Mouse (Mus musculus) T-helper 2 cell (primary cell): Measurements from ENCODE around the gene Notch1.

Source experiments
- in situ Hi-C: fragments of 300-600 bp; cut with MboI, MseI; formaldehyde crosslinking; loops from one replicate; pipeline ENCODE4 v1.15.1; 2025; ENCODE audit warnings: high pct_unique_total_duplicates

Notch1 gene

DNA sequence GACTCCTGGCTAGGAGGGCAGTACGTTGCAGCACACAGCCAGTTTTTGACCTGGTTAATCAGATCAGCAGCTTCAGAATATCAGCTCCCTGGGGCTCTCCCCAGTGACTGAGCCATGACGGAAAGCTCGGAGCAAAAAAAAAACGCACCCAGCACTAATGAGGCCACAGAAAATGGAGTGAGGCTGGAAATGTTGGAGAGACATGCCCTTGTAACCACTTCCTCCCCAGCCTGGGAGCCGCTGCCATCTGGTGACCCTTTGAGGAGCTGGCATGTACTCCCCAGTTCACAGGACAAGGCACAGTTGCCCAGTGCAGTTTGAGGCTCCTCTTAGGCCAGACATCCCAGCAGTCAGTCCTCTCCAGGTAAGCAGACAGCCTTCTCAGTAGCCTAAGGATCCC is 106.4 kb downstream of the Notch1 start:
- in situ Hi-C loops: no loop called here

- in situ Hi-C loops: no loop called here
These were observed 107.1 kb downstream of the Notch1 start for GRCm38 (mm10) chr2:26409362-26409761.

GRCm38 (mm10) chr2:26408515-26409356 is 107.7 kb downstream of the Notch1 start, which contains the start of gene Inpp5e:
Inpp5e (minus strand) TSS chr2:26409203.
- in situ Hi-C loops: no loop called here
